Mouse (Mus musculus) granulocyte monocyte progenitor cell, adult 5-6 weeks (primary cell): ENCODE results near the gene Pm20d1. TPM values are rescaled to one million over a fixed set of nuclear protein-coding genes. Genes with fewer than 3 reads are reported as not detected.
A peak's percentile ranks its signal among the peaks of the same experiment; 100 is the strongest.
"Not testable (repeated sequence)": the region's sequence is repeated elsewhere in the genome, so short reads cannot be mapped to it uniquely, and the experiment has no call there.

Source experiments
- ATAC-seq: replicated peaks from 2 replicates; pipeline ENCODE4 v1.8.0; 2016; ENCODE audit warnings: mild to moderate bottlenecking, moderate TSS enrichment, inconsistent platforms; ENCODE audit not compliant: poor library complexity, severe bottlenecking
- total RNA-seq, 2 experiments: library from RNA; stranded (forward) in 1 of 2; stranded (reverse) in 1 of 2; fragments of 200-712, 200-1000 nt in 1 of 2; fragments of >200 nt in 1 of 2; fragmentation: Nextera tagmentation in 1 of 2; gene quantifications; 2 replicates each; pipeline ENCODE4 v1.2.3; 2014 to 2017

Gene Pm20d1
- total RNA-seq, 2 experiments from 2014 or later: 0.05 to 0.77 TPM

DNA sequence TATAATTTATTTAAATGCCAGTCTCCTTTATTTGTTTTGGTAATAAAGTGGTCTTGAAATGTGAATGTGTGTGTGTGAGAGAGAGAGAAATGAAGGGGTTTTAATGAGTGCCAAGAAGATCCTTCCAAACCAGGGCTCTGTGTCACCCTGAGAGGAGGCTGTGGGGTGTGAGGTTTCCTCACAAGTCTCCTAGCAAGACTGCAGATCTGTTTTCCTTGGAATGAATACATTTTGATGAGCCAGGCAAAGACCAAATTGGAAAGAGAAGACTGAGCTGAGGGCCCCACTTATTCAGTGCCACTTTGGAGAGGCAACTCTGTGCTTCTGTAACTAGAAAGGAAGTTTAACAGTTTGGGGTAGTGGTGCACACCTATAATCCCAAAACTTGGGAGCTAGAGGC is 25.7 kb upstream of the Pm20d1 start:
- ATAC-seq: no peak

DNA sequence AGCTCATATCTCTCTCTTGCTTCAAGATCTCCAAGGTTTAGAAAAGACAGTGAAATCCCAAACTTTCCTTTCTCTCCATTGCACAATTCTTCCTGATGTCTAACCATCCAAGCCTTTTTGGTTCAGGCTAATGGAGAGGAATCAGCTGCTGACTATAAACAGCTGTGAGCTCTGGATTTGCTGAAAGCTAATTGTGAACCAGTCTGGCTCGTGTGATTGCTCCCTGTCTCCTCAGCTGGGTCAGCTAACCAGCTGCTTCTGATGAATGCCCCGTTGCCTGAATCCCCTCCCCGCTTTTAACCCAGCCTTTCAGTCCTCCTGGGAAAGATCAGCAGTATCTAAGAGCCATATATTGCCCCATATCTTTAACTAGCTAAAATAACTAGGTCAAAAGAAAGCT is 2.6 kb upstream of the Pm20d1 start:
- ATAC-seq: no peak

DNA sequence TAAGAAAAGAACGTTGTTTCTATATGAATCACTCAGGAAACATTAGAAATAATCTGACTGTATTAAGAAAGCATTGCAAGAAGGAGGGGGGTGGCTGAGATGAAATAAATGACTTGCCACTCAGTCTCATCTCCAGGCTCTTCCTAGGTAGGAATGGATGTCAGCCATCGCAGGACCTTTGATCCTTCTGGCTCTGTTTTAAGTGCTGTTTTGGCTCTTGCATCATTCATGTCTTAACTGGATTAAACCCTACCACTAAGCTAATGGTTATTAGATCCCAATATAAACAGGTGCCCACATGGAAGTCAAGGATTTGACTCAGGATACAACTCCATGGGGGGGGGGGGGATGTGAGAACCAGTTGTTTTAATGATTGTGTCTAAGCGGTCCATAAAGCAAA is 2.0 kb upstream of the Pm20d1 start:
- no peak for ATAC-seq

DNA sequence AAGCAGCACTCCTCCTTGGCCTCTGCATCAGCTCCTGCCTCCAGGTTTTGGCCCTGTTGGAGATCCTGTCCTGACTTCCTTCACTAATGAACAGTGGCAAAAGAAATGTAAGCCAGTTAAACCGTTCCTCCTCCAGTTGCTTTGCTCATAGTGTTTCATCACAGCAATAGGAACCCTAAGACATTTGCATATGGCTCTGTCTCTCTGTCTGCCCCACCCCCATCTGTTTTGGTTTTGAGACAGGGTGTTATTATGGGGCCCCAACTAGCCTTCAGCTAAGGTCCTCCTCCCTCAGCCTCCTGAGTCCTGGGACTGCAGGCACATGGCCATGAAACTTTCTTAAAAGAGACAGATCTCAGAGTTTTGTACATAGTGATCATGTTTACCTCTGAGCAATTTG is 2.8 kb downstream of the Pm20d1 start:
- peak; percentile 47 for ATAC-seq

DNA sequence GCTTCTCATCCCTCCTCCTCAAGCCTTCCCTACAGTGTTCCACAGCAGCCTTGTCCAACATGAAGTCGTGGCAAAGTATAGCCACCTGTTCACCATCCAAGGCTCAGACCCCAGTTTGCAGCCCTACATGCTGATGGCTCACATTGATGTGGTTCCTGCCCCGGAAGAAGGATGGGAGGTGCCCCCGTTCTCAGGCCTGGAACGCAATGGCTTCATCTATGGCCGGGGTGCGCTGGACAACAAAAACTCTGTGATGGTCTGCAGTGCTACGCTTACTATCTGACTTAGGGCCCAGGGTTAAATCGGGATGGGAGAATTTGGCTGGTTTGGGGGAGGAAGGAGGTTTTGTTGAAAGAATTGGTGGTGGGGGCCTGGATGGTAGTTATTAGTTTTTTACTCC is 3.9 kb downstream of the Pm20d1 start:
- ATAC-seq: no peak

DNA sequence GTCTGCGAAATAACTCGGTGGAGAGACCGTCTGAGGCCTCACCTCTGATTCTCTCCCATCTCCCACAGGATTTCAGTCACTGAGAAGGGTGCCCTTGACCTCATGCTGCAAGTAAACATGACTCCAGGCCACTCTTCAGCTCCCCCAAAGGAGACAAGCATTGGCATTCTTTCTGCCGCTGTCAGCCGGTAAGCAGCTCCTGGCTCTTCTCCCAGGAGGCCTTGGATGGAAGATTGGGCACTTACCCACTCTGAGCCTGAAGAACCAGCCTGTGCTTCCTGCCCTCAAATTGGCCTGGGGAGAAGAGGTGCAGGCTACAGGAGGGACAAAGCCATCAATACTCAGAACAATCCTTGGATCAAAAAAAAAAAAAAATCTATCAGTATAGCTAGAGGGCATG is 5.5 kb downstream of the Pm20d1 start:
- no peak for ATAC-seq

DNA sequence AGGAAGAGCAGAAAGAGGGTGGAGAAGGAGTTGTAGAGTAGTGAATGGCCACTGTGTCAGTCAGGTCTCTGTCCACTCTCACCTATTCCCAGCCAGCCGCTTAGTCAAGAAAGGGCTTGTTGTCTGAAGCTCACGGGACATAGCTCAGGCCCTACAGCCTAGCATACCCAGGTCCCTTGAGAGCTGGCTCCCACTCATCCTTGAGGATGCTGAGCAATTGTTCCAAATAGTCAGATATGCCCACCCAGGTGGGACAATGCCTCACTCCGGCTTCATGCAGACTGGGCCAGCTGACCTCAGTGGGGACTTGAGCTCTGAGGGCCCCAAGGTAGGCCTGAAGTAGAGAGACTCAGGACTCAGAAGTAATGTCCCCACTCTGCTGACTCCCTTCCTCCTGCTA is 7.0 kb downstream of the Pm20d1 start:
- no peak for ATAC-seq

DNA sequence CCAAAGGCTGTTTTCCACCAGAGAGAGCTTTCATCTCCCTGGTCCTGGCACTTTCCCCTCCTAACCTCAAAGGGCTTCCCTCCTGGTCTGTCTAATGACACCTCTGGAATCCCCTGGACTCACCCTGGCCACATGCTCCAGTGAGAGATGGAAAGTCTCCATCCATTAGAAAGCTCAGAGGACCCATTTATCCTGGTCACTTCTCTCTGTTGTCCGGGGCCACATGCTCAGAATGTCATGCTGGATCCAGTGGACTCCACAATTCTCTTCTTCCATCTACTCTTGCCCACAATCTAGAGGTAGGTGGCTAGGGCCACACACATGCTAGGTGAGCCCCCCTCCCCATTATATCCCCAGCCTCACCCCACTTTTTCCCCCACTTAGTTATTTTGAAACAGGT is 11.8 kb downstream of the Pm20d1 start:
- ATAC-seq: no peak

GRCm38 (mm10) chr1:131809651-131810050 is 12.5 kb downstream of the Pm20d1 start:
- no peak for ATAC-seq

- no peak for ATAC-seq
Measured at GRCm38 (mm10) chr1:131811393-131811792, 14.2 kb downstream of the Pm20d1 start.

DNA sequence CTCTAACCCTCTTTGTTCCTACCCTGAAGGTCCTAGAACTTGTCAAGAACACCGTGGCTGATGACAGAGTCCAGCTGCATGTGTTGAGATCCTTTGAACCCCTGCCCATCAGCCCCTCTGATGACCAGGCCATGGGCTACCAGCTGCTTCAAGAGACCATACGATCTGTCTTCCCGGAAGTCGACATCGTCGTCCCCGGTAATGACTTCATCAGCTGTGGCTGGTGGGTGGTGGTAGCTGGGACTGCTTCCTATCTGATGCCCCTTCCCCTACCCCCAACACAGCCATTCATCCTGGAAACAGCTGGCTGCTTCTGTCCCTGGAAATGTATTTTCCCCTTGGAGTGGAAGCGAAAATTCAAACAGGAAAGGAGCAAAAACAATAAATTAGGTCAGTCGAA is 14.8 kb downstream of the Pm20d1 start:
- no peak for ATAC-seq

GRCm38 (mm10) chr1:131812631-131813295 is 15.6 kb downstream of the Pm20d1 start:
- no peak for ATAC-seq

DNA sequence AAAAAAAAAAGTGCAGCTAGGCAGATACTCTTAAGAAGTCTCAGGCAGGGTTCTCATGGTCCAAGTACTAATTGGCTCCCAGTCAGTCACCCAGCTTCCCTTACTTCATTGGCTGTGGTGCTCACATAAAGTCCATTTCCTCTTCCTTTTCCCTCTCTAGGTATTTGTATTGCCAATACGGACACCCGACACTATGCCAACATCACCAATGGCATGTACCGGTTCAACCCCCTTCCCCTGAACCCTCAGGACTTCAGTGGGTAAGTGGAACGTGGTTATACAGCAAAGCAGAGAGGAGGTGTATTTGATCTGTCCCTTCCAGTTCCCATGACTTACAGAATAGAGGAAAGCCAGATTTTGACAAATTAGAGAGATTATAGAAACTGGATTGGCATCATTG is 16.6 kb downstream of the Pm20d1 start:
- ATAC-seq: no peak

DNA sequence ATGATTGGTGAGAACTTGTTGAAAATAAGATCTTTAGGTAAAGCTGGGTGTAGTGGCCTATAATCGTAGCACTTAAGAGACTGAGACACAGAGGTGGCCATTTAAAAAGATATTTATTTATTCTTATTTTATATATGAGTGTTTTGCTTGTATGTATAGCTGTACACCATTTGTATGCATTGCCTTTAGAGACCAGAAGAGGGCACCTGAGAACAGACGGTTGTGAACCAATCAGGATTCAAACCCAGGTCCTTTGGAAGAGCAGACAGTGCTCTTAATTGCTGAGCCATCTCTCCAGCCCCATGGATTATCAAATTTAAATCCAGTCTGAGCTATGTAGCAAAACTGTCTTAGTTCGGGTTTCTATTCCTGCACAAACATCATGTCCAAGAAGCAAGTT is 17.0 kb downstream of the Pm20d1 start:
- ATAC-seq: no peak

GRCm38 (mm10) chr1:131816886-131817285 is 19.7 kb downstream of the Pm20d1 start:
- ATAC-seq: no peak

- not testable (repeated sequence) for ATAC-seq
Measured at GRCm38 (mm10) chr1:131820353-131820752, 23.2 kb downstream of the Pm20d1 start.

DNA sequence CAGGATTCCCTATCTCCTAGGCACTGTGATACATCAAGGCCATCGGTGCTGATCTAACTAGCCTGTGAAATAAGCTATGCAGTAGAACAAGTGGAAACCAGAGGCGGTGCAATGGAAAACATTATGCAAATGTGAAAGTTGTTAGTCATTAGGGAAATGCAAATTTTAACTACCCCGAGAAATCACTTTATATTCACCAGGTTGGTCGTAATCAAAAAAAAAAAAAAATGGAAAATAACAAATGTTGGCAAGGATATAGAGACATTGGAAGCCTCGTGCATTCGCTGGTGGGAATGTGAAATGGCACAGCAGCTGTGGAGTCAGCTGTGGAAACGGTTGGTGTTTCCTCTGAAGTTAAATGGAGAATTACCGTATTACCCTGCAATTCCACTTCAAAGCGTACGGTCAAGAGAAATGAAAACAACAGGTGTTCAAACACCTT is 23.7 kb downstream of the Pm20d1 start:
- ATAC-seq: no peak

DNA sequence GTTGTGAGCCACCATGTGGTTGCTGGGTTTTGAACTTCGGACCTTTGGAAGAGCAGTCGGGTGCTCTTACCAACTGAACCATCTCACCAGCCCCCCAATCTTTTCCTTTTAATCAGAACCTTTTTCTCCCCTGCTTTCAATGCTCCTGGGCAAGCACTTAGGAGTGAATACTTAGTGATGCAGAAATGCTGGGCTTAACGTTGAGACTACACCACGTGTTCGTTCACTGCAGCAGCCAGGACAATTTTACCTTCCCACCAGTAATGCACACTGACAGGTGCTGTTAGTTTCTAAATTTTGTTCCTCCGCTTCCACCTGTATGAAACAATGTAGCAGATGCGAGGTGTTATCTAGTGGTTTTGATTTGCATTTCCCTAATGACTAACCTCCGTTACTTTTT is 25.1 kb downstream of the Pm20d1 start:
- no peak for ATAC-seq

GRCm38 (mm10) chr1:131822856-131823492 is 25.8 kb downstream of the Pm20d1 start:
- no peak for ATAC-seq

- ATAC-seq: no peak
Measured at GRCm38 (mm10) chr1:131823563-131823962, 26.4 kb downstream of the Pm20d1 start.

GRCm38 (mm10) chr1:131824528-131825181 is 27.5 kb downstream of the Pm20d1 start:
- no peak for ATAC-seq
